Mouse (Mus musculus) gastrocnemius, postnatal 4 days (tissue): Measurements from ENCODE around the gene Amz2. TPM values are rescaled to one million over a fixed set of nuclear protein-coding genes. Genes with fewer than 3 reads are reported as not detected.

ENCODE experiments used
- DNase-seq, 2 experiments: peaks; one replicate each; pipeline ENCODE4 v3.0.0; 2021 to 2022; ENCODE audit warnings: low spot score in 2 of 2, mixed read lengths in 2 of 2
- long read RNA-seq, 2 experiments: library from polyadenylated mRNA; stranded (forward); transcript quantifications; one replicate each; pipeline ENCODE4 v2.0.0; 2021
- total RNA-seq, 2 experiments: library from RNA; stranded (reverse); gene quantifications; 2 replicates each; pipeline ENCODE4 v1.2.3; 2021

The Amz2 gene
- 10 to 100 TPM; 47.4 to 55.9 TPM for total RNA-seq
- long read RNA-seq, experiment 1, transcript Amz2-203 (8 exons, 1,832 nt): minor isoform, 9 of 33 reads
- long read RNA-seq, experiment 1, transcript Amz2-202 (9 exons, 2,816 nt): major isoform, 16 of 33 reads
- long read RNA-seq, experiment 1, partial matches to known transcripts: 2 of 33 reads
- long read RNA-seq, experiment 1, other reads (novel, unspliced or antisense): 6 of 33 reads
- long read RNA-seq, experiment 2, transcript Amz2-202 (9 exons, 2,816 nt): major isoform, 11 of 31 reads
- long read RNA-seq, experiment 2, transcript Amz2-203 (8 exons, 1,832 nt): minor isoform, 9 of 31 reads
- long read RNA-seq, experiment 2, partial matches to known transcripts: 0 of 31 reads
- long read RNA-seq, experiment 2, other reads (novel, unspliced or antisense): 10 of 31 reads

- peak; percentile 97 to 99 for DNase-seq
Observed at GRCm38 (mm10) chr11:109425392-109426271, at the start of gene Amz2. Amz2 (plus strand) TSS chr11:109425946.

GRCm38 (mm10) chr11:109376484-109377143 is 49.1 kb upstream of the Amz2 start:
- no peak for DNase-seq

GRCm38 (mm10) chr11:109377477-109377876 is 48.3 kb upstream of the Amz2 start:
- DNase-seq: no peak

GRCm38 (mm10) chr11:109378051-109378450 is 47.7 kb upstream of the Amz2 start:
- DNase-seq: no peak

- DNase-seq: no peak
Observed at GRCm38 (mm10) chr11:109380662-109381061, 45.1 kb upstream of the Amz2 start.

- no peak for DNase-seq
Observed at GRCm38 (mm10) chr11:109385296-109385695, 40.5 kb upstream of the Amz2 start.

- no peak for DNase-seq
Observed at GRCm38 (mm10) chr11:109389046-109389445, 36.7 kb upstream of the Amz2 start.

GRCm38 (mm10) chr11:109391200-109391599 is 34.5 kb upstream of the Amz2 start:
- DNase-seq: no peak

- DNase-seq: no peak
Observed at GRCm38 (mm10) chr11:109391760-109392159, 34.0 kb upstream of the Amz2 start.

GRCm38 (mm10) chr11:109392601-109393000 is 33.1 kb upstream of the Amz2 start:
- DNase-seq: no peak

GRCm38 (mm10) chr11:109394758-109395157 is 31.0 kb upstream of the Amz2 start:
- DNase-seq: no peak

GRCm38 (mm10) chr11:109395291-109395690 is 30.5 kb upstream of the Amz2 start:
- DNase-seq: no peak

- DNase-seq: no peak
Observed at GRCm38 (mm10) chr11:109406431-109406830, 19.3 kb upstream of the Amz2 start.

- DNase-seq: no peak
Observed at GRCm38 (mm10) chr11:109410197-109410980, 15.4 kb upstream of the Amz2 start.

GRCm38 (mm10) chr11:109413617-109414016 is 12.1 kb upstream of the Amz2 start, which contains the start of gene 9930022D16Rik:
9930022D16Rik (plus strand) TSS chr11:109413917.
- DNase-seq: no peak

GRCm38 (mm10) chr11:109414802-109415201 is 10.9 kb upstream of the Amz2 start:
- no peak for DNase-seq

- no peak for DNase-seq
Observed at GRCm38 (mm10) chr11:109416709-109417420, 8.9 kb upstream of the Amz2 start.

GRCm38 (mm10) chr11:109417472-109418040 is 8.2 kb upstream of the Amz2 start:
- DNase-seq: no peak

GRCm38 (mm10) chr11:109419461-109419860 is 6.3 kb upstream of the Amz2 start:
- no peak for DNase-seq
